22 mouse cellular contexts compared by ENCODE assay signal in genomic region chr5:67726810-67727209, GRCm38 (mm10).
DNase-seq lines count a peak whose midpoint lies in the region; ATAC-seq and TF ChIP-seq lines count a peak whose summit lies in the region.
"Had no signal": no experiment of that assay in that cellular context is flagged by ENCODE, and none has a peak within 500 bp of the region (broad histone marks: within the 10 kb centered on the region; RNA-seq: fewer than 3 reads in every experiment).

No protein-coding gene starts in this region.

- peak overlapping the region; percentile 29 for H3K4me2 ChIP-seq in kidney, embryonic 14.5 days (replicated peaks; ENCODE audit: low read depth, low read length)
- peak overlapping the region; percentile 28 for H3K4me2 ChIP-seq in kidney, embryonic 16.5 days (replicated peaks; ENCODE audit: low read depth, low read length)
- H3K4me2 ChIP-seq: embryonic facial prominence, embryonic 13.5 days; embryonic facial prominence, embryonic 15.5 days; forebrain, embryonic 12.5 days had no signal

- no peaks in the 10 kb centered on the region for H3K36me3 ChIP-seq in kidney, embryonic 14.5 days (ENCODE audit: control insufficient read depth, insufficient read depth, low read length)
- no peaks in the 10 kb centered on the region for H3K36me3 ChIP-seq in kidney, embryonic 16.5 days (ENCODE audit: insufficient read depth, low read length)
- H3K36me3 ChIP-seq: embryonic facial prominence, embryonic 13.5 days; embryonic facial prominence, embryonic 15.5 days had no signal

- H3K4me1 ChIP-seq in kidney, embryonic 14.5 days (ENCODE audit: control insufficient read depth, insufficient read depth, low read length), result 0 out of 2 replicates have a peak, but pooled peaks cover 11% of the 10 kb centered on the region
- H3K4me1 ChIP-seq in kidney, embryonic 16.5 days (ENCODE audit: insufficient read depth, low read length), result peaks cover 17% of the 10 kb centered on the region
- H3K4me1 ChIP-seq: embryonic facial prominence, embryonic 15.5 days; forebrain, embryonic 10.5 days; forebrain, embryonic 12.5 days had no signal

- peak overlapping the region; percentile 71 for H3K27ac ChIP-seq in kidney, embryonic 14.5 days (ENCODE audit: low read depth, low read length)
- peak overlapping the region; percentile 70 for H3K27ac ChIP-seq in kidney, embryonic 16.5 days (ENCODE audit: low read length)
- H3K27ac ChIP-seq in layer of hippocampus, adult 2 months, result peak overlapping the region; percentile 23; the same call in 1 of the 2 replicates
- H3K27ac ChIP-seq: embryonic facial prominence, embryonic 13.5 days; embryonic facial prominence, embryonic 15.5 days; forebrain, embryonic 10.5 days; forebrain, embryonic 12.5 days had no signal

- H3K27me3 ChIP-seq in kidney, embryonic 14.5 days (ENCODE audit: control insufficient read depth, insufficient read depth, low read length), result no peaks in the 10 kb centered on the region
- no peaks in the 10 kb centered on the region for H3K27me3 ChIP-seq in kidney, embryonic 16.5 days (ENCODE audit: insufficient read depth, low read length)
- H3K27me3 ChIP-seq: embryonic facial prominence, embryonic 15.5 days; forebrain, embryonic 12.5 days had no signal

- DNase-seq in kidney, adult 18-20 months, result no peak
- DNase-seq in kidney, postnatal 10 days, result no peak
- DNase-seq in layer of hippocampus, adult 2 months (ENCODE audit: low spot score in 2 of 2), result no peak
- no peak for DNase-seq in layer of hippocampus, postnatal 10 days (ENCODE audit: low spot score in 2 of 2)
- DNase-seq: adrenal gland, adult 2 months; adrenal gland, postnatal 10 days; adrenal gland, postnatal 25 days; cerebellum, adult 11 months; cerebellum, adult 18-20 months; cerebellum, adult 8-10 months; cerebellum, adult 9-11 months; cerebellum, postnatal 14 days; cerebellum, postnatal 36 days; embryo, embryonic 11 days had no signal

- H3K9ac ChIP-seq in kidney, embryonic 14.5 days (ENCODE audit: low read depth, low read length), result no peak overlapping the region
- H3K9ac ChIP-seq in kidney, embryonic 16.5 days (replicated peaks; ENCODE audit: low read length), result 0 out of 2 replicates have a peak overlapping the region, but pooled peaks have one; percentile 18
- H3K9ac ChIP-seq: embryonic facial prominence, embryonic 13.5 days; embryonic facial prominence, embryonic 15.5 days; forebrain, embryonic 12.5 days had no signal

- ATAC-seq in kidney, embryonic 14.5 days (ENCODE audit: low FRiP score, low TSS enrichment), result peak; percentile 80
- ATAC-seq in kidney, embryonic 16.5 days (ENCODE audit: low FRiP score, low TSS enrichment), result peak; percentile 69
- ATAC-seq: forebrain, embryonic 14.5 days had no signal

- 25% methylated on average over 13 of the region's 13 CpGs for WGBS in kidney, embryonic 14.5 days
- 28% methylated on average over 13 of the region's 13 CpGs for WGBS in kidney, embryonic 16.5 days

- no peak overlapping the region; the same call in 1 of the 2 replicates for H3K4me3 ChIP-seq in kidney, embryonic 14.5 days (ENCODE audit: low read length)
- H3K4me3 ChIP-seq in kidney, embryonic 16.5 days (ENCODE audit: low read length), result no peak overlapping the region
- no peak overlapping the region for H3K4me3 ChIP-seq in layer of hippocampus, adult 2 months
- H3K4me3 ChIP-seq: embryonic facial prominence, embryonic 13.5 days; embryonic facial prominence, embryonic 15.5 days; erythroblast, embryonic 14.5 days; forebrain, embryonic 10.5 days; forebrain, embryonic 12.5 days had no signal

- no peaks in the 10 kb centered on the region for H3K9me3 ChIP-seq in kidney, embryonic 14.5 days (ENCODE audit: control insufficient read depth, low read length)
- no peaks in the 10 kb centered on the region for H3K9me3 ChIP-seq in kidney, embryonic 16.5 days (ENCODE audit: low read length)
- H3K9me3 ChIP-seq: embryonic facial prominence, embryonic 13.5 days; embryonic facial prominence, embryonic 15.5 days; forebrain, embryonic 10.5 days; forebrain, embryonic 12.5 days had no signal

- TF ChIP-seq CTCF in layer of hippocampus, adult 2 months (conservative IDR thresholded peaks at IDR 0.05), result no peak
